Mouse (Mus musculus) c-Kit-positive CD71-positive TER-119-positive erythroid progenitor cells, embryonic 14.5 days (primary cell): ENCODE measurements around the gene Hmcn1.
A peak's percentile ranks its signal among the peaks of the same experiment; 100 is the strongest.

ENCODE experiments used
- DNase-seq: peaks from one replicate; pipeline ENCODE4 v3.0.0-alpha.2; 2013; ENCODE audit warnings: low spot score

Gene Hmcn1

GRCm38 (mm10) chr1:150776741-150777140 lies 216.5 kb downstream of the Hmcn1 start:
- DNase-seq, result no peak

DNA sequence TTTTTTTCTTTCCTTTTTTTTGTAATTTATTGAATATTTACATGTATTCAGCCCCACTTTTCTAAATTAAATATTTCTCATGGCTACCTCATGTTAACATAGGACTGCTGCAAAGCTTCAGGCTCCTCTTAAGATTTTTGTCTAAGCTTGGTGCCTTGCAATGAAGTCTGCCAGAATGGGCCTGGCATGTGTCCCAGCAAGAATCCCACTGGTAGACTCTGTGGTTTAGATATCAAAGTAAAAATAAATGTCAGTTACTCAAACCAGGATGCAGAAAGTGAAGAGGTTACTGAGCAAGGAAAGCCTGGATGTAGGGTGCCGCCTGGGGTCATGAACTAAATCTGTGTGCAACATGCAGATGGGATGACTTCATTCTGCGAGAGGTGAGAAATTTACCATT lies 217.5 kb downstream of the Hmcn1 start:
- DNase-seq, result no peak

GRCm38 (mm10) chr1:150772958-150773357 lies 220.3 kb downstream of the Hmcn1 start:
- no peak for DNase-seq

GRCm38 (mm10) chr1:150770948-150771521 lies 222.2 kb downstream of the Hmcn1 start:
- no peak for DNase-seq

GRCm38 (mm10) chr1:150769836-150770235 lies 223.4 kb downstream of the Hmcn1 start:
- DNase-seq, result no peak

- no peak for DNase-seq
Measured at GRCm38 (mm10) chr1:150761678-150762077, 231.6 kb downstream of the Hmcn1 start.

- DNase-seq, result no peak
Measured at GRCm38 (mm10) chr1:150760801-150761331, 232.4 kb downstream of the Hmcn1 start.

DNA sequence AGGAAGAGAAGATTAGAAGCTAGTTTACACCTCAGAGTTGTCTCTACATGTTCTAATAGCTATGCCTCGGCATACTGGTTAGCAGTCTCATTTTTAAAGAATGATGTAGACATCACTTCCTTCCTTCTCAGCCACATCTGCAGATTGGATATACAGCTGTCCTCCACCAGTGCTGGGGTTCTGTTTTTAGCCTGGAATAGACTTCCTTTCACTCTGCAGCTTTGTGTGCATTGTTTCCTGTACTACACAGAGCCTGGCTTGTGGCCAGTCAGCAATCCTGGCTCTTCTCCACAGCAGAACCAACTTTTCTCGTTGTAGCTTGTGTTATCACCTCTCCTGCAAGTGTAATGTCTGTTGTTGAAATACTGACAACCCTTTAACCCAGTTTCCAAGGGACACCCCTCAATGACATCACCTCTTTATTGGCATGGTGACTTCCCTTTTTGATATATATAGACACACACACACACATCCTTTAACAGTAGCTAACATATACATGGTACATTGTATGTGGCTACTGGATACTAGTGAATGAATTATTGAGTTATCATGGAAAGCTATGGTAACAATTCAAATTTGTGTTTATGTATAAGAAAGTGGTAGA lies 233.7 kb downstream of the Hmcn1 start:
- DNase-seq, result peak; percentile 1

DNA sequence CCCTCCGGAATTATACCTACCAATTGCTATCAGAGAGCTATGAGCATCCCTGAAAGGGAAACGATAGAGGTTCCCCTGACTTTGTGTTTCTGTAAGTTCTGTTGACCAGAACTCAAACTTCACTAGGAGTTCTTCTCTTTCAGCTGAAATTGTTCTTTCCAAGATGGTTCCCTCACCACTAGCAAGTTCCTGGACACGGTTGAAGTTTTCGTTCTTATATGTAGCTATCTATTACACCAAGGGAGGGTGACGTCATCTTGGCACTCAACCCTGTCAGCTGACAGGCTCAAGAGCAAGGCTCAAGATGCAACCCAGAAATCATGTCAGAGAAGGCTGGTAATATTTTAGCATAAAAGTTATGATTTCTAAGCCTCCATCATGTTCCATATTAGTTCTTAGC lies 239.3 kb downstream of the Hmcn1 start:
- DNase-seq, result no peak

GRCm38 (mm10) chr1:150748783-150749182 lies 244.5 kb downstream of the Hmcn1 start:
- no peak for DNase-seq

DNA sequence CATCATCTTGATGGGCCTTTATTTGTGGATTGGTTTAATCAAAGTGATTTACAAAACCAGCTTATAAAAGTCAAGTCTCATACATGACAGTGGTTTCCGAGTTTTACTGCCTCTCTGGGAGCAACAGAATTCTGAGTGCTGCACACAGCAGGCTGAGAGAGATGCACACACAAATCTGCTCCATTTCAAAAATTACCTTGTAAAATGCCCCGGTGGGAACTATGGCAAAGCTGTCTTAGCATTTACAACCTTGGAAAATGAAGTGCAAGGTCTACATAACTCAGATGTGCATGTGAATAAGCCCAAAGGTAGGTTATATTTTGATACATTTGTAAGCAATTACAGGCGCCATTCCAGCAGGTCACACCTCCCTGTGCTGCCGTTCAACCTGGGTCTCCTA lies 245.5 kb downstream of the Hmcn1 start:
- no peak for DNase-seq

- DNase-seq, result no peak
Measured at GRCm38 (mm10) chr1:150743097-150743843, 250.0 kb downstream of the Hmcn1 start.

GRCm38 (mm10) chr1:150742376-150743087 lies 250.7 kb downstream of the Hmcn1 start:
- no peak for DNase-seq

- no peak for DNase-seq
Measured at GRCm38 (mm10) chr1:150711438-150711837, 281.8 kb downstream of the Hmcn1 start.

DNA sequence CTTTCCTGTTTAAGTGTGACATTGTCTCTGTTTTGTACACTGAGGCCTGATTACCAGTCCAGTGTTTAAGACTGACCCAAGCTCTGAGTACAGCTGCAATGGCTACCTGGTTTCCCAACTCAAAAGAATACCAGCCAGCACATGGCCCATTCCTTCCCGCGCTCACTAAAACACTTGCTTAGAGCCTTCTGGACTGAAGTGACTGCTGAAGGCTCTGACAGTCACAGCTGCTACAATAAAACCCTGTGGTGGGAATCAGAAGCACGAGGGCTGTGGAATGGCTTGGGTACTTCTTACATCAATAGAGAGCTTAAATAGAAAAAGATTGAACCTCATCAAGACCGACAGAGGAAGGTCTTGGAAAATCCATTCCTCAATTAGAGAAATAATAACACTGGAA lies 286.7 kb downstream of the Hmcn1 start:
- no peak for DNase-seq

GRCm38 (mm10) chr1:150697749-150698148 lies 295.5 kb downstream of the Hmcn1 start:
- no peak for DNase-seq

DNA sequence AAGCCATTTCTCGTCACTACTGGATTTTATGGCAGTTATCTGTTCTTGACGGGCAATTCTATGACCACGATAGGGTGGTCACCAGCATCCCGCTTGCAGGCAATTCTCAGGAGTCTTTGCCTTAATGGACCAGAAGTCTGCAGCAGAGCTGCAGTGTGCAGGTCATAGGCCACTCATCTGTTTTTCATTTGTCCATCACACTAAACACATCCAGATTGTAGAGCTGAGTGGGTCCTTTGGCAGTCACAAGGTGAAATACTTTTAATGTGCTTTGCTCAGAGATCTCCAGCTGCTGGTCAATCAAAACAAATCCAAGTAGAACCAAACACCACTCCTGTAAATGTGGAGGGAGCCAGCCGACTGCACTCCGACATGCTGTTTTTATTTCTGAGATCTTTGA lies 311.2 kb downstream of the Hmcn1 start:
- DNase-seq, result no peak

DNA sequence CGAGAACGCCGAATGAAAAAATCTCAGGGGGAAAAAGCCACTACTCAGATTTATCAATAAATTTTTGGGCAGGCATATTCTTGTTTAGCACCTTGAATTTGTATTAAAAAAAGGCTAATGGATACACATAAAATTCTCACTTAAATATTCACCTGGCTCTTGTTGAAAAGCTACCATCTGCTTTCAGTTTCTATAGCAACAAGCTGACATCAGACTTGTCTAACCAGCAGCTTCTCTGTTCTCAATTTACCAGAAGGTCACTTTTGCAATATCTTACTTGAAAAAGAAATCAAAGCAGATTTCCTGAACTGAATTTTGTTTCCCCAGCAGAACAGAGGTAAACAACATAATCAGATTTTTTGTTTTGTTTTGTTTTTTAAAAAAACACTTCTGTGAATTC lies 311.8 kb downstream of the Hmcn1 start:
- no peak for DNase-seq

DNA sequence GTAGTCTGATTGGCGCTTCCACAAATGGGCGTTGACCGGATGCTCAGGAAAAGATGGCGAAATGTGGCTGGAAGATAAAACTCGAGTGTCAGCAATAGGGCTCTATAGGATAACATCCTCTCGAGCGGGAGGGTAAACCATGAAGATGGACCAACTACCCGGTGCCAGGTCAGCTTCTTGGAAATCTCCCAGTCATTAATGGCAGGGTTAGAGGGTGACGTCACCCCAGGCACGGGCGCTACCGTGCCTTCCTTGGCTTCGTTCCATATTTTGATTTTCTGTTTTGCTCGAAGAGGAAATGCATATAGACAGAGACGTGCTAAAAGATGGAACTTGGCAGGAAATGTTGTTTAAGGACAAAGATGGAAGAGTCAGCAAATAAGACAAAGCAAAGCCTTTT lies 312.2 kb downstream of the Hmcn1 start:
- no peak for DNase-seq

DNA sequence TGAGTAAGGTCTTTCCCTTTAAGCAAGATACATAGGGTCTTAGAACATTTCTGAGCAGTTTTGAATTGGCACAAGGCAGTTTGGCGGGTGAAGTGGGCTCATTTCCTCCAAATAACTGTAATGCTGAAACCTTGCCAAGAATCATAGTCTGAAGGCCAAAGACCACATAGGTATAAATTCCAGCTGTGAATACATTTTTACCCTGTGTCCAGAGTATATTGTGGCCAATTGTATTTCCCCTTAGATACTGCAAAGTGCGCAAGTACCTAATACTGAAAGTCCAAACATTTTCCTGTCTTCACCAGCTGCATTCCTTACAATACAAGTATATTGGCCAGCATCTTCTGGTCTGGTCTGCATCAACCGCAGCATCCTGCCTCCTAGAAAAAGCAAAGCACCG lies 312.9 kb downstream of the Hmcn1 start:
- DNase-seq, result no peak

DNA sequence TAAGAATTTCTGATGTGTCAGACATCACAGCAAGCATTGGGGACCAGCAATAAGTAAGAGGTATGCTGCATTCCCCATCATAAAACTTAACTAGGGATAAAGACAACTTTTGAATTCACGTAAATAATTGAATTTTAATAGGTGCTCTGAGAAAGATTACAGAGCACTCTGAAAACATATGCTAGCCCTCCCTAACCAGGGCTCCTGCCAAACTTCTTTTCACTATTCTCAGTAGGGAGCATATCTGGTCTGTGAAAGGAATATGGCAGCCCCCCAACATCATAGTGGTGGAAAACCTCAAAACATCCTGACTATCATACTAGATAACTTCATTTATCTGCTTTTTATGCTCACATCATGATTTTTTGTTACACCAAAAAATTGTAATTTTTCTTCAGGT lies 347.9 kb downstream of the Hmcn1 start:
- DNase-seq, result no peak

DNA sequence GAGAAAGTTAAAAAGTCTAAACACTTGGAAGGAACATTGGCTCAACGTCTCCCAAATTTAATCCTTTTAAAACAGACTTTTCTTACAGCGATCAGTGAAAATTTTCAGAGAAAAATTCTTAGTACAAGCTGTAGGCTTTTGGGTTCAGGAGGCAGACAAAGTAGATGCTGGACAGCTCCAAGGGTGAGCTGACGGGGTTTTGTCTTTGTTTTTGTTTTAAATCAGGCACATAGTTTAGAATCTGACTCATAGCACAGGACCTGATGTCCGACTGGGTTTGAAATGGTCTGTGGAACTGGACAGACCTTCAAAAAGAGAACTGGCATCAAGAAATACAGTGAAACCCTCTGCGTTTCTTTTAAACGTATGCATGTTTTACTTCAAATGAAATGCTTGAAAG lies 353.7 kb downstream of the Hmcn1 start:
- no peak for DNase-seq

- no peak for DNase-seq
Measured at GRCm38 (mm10) chr1:150632506-150632905, 360.7 kb downstream of the Hmcn1 start.
